Mouse (Mus musculus) myocyte (in vitro differentiated cells): ENCODE data around the gene Olfr309. TPM values are rescaled to one million over a fixed set of nuclear protein-coding genes. Genes with fewer than 3 reads are reported as not detected.
"Not testable (repeated sequence)": the region's sequence is repeated elsewhere in the genome, so short reads cannot be mapped to it uniquely, and the experiment has no call there.

ENCODE experiments used
- H3K27me3 ChIP-seq: one replicate; pipeline ENCODE4 v1.6.1; 2011; ENCODE audit not compliant: control insufficient read depth, insufficient read depth, insufficient read length
- H3K36me3 ChIP-seq: one replicate; pipeline ENCODE4 v1.6.1; 2011; ENCODE audit not compliant: control insufficient read depth, insufficient read depth
- H3K4me2 ChIP-seq: one replicate; pipeline ENCODE4 v1.6.1; 2011; ENCODE audit warnings: low read depth, control low read depth
- H3K4me3 ChIP-seq: one replicate; pipeline ENCODE4 v1.5.1; 2011; ENCODE audit warnings: mild to moderate bottlenecking, control low read depth, moderate library complexity
- H3K79me2 ChIP-seq: one replicate; pipeline ENCODE4 v1.6.1; 2011; ENCODE audit not compliant: control insufficient read depth, insufficient read depth
- H3ac ChIP-seq: one replicate; pipeline ENCODE4 v1.6.1; 2011; ENCODE audit not compliant: control insufficient read depth, insufficient read length
- CEBPB ChIP-seq: IDR thresholded peaks from 2 replicates; pipeline ENCODE4 v1.6.1; 2011; ENCODE audit warnings: mild to moderate bottlenecking, moderate library complexity; ENCODE audit not compliant: poor library complexity, insufficient read depth, severe bottlenecking
- E2F4 ChIP-seq: IDR thresholded peaks from one replicate; pipeline ENCODE4 v1.6.1; 2011; ENCODE audit warnings: mild to moderate bottlenecking, control low read depth, moderate library complexity; ENCODE audit not compliant: insufficient read depth
- MAX ChIP-seq: IDR thresholded peaks from one replicate; pipeline ENCODE4 v1.6.1; 2011; ENCODE audit warnings: low read depth, mild to moderate bottlenecking, control low read depth
- MYOD1 ChIP-seq, 3 experiments: IDR thresholded peaks; one replicate each; pipeline ENCODE4 v1.6.1; 2011; ENCODE audit warnings: control low read depth in 2 of 3, low read depth in 2 of 3, mild to moderate bottlenecking in 2 of 3, moderate library complexity in 1 of 3; ENCODE audit not compliant: insufficient read length in 2 of 3, control insufficient read depth in 1 of 3
- MYOG ChIP-seq, 3 experiments: IDR thresholded peaks; one replicate each; pipeline ENCODE4 v1.6.1; 2011; ENCODE audit warnings: control low read depth in 2 of 3, low read depth in 2 of 3, mild to moderate bottlenecking in 2 of 3; ENCODE audit not compliant: insufficient read length in 2 of 3, control insufficient read depth in 1 of 3, insufficient read depth in 1 of 3
- POLR2A ChIP-seq: IDR thresholded peaks from one replicate; pipeline ENCODE4 v1.6.1; 2011; ENCODE audit warnings: low read depth, mild to moderate bottlenecking, control low read depth, moderate library complexity; ENCODE audit not compliant: insufficient read length
- POLR2AphosphoS2 ChIP-seq: IDR thresholded peaks from one replicate; pipeline ENCODE4 v1.6.1; 2011; ENCODE audit warnings: low read depth, control low read depth; ENCODE audit not compliant: insufficient read length
- REST ChIP-seq: IDR thresholded peaks from one replicate; pipeline ENCODE4 v1.6.1; 2011; ENCODE audit warnings: mild to moderate bottlenecking, control low read depth, moderate library complexity; ENCODE audit not compliant: insufficient read depth, insufficient read length
- SRF ChIP-seq: IDR thresholded peaks from one replicate; pipeline ENCODE4 v1.6.1; 2011; ENCODE audit warnings: low read depth; ENCODE audit not compliant: control insufficient read depth, insufficient read length
- TCF12 ChIP-seq: IDR thresholded peaks from one replicate; pipeline ENCODE4 v1.6.1; 2011; ENCODE audit warnings: mild to moderate bottlenecking, control low read depth; ENCODE audit not compliant: poor library complexity, insufficient read depth, severe bottlenecking
- TCF3 ChIP-seq: IDR thresholded peaks from one replicate; pipeline ENCODE4 v1.6.1; 2011; ENCODE audit warnings: low read depth, control low read depth; ENCODE audit not compliant: insufficient read length
- USF1 ChIP-seq: IDR thresholded peaks from one replicate; pipeline ENCODE4 v1.6.1; 2011; ENCODE audit warnings: low read depth, mild to moderate bottlenecking, control low read depth, moderate library complexity
- polyA plus RNA-seq: library from polyadenylated mRNA; unstranded; fragments of >200 nt; fragmentation: generic; extraction: Trizol; gene quantifications from one replicate; pipeline ENCODE4 v1.2.1, GENCODE M21; 2012; ENCODE audit warnings: missing spikeins

The Olfr309 gene
- not detected for polyA plus RNA-seq

- TF ChIP-seq TCF12 = no peak
- no peak for TF ChIP-seq REST
- no peak for TF ChIP-seq POLR2AphosphoS2
- TF ChIP-seq MYOG (IDR thresholded peaks at IDR 0.05; ENCODE audit: control insufficient read depth in 1 of 3, insufficient read depth in 1 of 3, insufficient read length in 2 of 3, low read depth in 2 of 3) = no peak
- no peak for TF ChIP-seq USF1
- TF ChIP-seq MAX = no peak
- TF ChIP-seq POLR2A = no peak
- TF ChIP-seq TCF3 = no peak
- TF ChIP-seq E2F4 = no peak
- no peak for TF ChIP-seq MYOD1 (IDR thresholded peaks at IDR 0.05; ENCODE audit: control insufficient read depth in 1 of 3, insufficient read length in 2 of 3, low read depth in 2 of 3)
- no peak for TF ChIP-seq SRF
- no peak for TF ChIP-seq CEBPB
Measured at GRCm38 (mm10) chr7:86313608-86314007, at the start of gene Olfr309. TSS of gene Olfr309 (minus strand) at chr7:86313708.

GRCm38 (mm10) chr7:86346296-86346695 is 32.8 kb upstream of the Olfr309 start:
- not testable (repeated sequence) for H3ac ChIP-seq, H3K36me3 ChIP-seq, H3K79me2 ChIP-seq, H3K4me3 ChIP-seq, H3K4me2 ChIP-seq, H3K27me3 ChIP-seq

More at GRCm38 (mm10) chr7:86313608-86314007, at the start of gene Olfr309:
- no peaks in the 10 kb centered on the region for H3K36me3 ChIP-seq
- no peaks in the 10 kb centered on the region for H3K27me3 ChIP-seq
- no peak within 1 kb of the TSS for H3K4me3 ChIP-seq
- H3K79me2 ChIP-seq = no peaks in the 10 kb centered on the region
- no peak within 1 kb of the TSS for H3K4me2 ChIP-seq
- H3ac ChIP-seq = no peak within 1 kb of the TSS

- Histone ChIP-seq H3K79me2 (no peaks in the 10 kb centered on the region), H3K36me3 (no peaks in the 10 kb centered on the region), H3K27me3 (no peaks in the 10 kb centered on the region), H3K4me3 (no peak overlapping the region), H3ac (no peak overlapping the region), H3K4me2 (no peak overlapping the region)
- no peak for TF ChIP-seq MAX
- TF ChIP-seq REST = no peak
- TF ChIP-seq TCF12 = no peak
- no peak for TF ChIP-seq USF1
- TF ChIP-seq E2F4 = no peak
- no peak for TF ChIP-seq POLR2A
- no peak for TF ChIP-seq POLR2AphosphoS2
- no peak for TF ChIP-seq MYOD1 (IDR thresholded peaks at IDR 0.05; ENCODE audit: control insufficient read depth in 1 of 3, insufficient read length in 2 of 3, low read depth in 2 of 3)
- no peak for TF ChIP-seq TCF3
- no peak for TF ChIP-seq SRF
Measured at GRCm38 (mm10) chr7:86344253-86344652, 30.7 kb upstream of the Olfr309 start.

- H3K27me3 ChIP-seq = no peaks in the 10 kb centered on the region
- no peak overlapping the region for H3K4me2 ChIP-seq
- no peaks in the 10 kb centered on the region for H3K36me3 ChIP-seq
- H3K79me2 ChIP-seq = no peaks in the 10 kb centered on the region
- no peak overlapping the region for H3ac ChIP-seq
- no peak overlapping the region for H3K4me3 ChIP-seq
- TF ChIP-seq USF1 (no peak), CEBPB (no peak), TCF3 (no peak), POLR2A (no peak), MYOD1 (IDR thresholded peaks at IDR 0.05; ENCODE audit: control insufficient read depth in 1 of 3, insufficient read length in 2 of 3, low read depth in 2 of 3) (no peak), E2F4 (no peak), REST (no peak), TCF12 (no peak), MAX (no peak), POLR2AphosphoS2 (no peak), MYOG (IDR thresholded peaks at IDR 0.05; ENCODE audit: control insufficient read depth in 1 of 3, insufficient read depth in 1 of 3, insufficient read length in 2 of 3, low read depth in 2 of 3) (no peak), SRF (no peak)
Measured at GRCm38 (mm10) chr7:86342881-86343565, 29.5 kb upstream of the Olfr309 start.

- no peak within 1 kb of the TSS for H3K4me3 ChIP-seq
- H3K27me3 ChIP-seq = no peaks in the 10 kb centered on the region
- H3K79me2 ChIP-seq = no peaks in the 10 kb centered on the region
- H3K36me3 ChIP-seq = no peaks in the 10 kb centered on the region
- TF ChIP-seq E2F4 (no peak), MAX (no peak), SRF (no peak), MYOG (IDR thresholded peaks at IDR 0.05; ENCODE audit: control insufficient read depth in 1 of 3, insufficient read depth in 1 of 3, insufficient read length in 2 of 3, low read depth in 2 of 3) (no peak), POLR2A (no peak), TCF12 (no peak), USF1 (no peak), TCF3 (no peak), REST (no peak), CEBPB (no peak), MYOD1 (IDR thresholded peaks at IDR 0.05; ENCODE audit: control insufficient read depth in 1 of 3, insufficient read length in 2 of 3, low read depth in 2 of 3) (no peak), POLR2AphosphoS2 (no peak)
- no peak within 1 kb of the TSS for H3ac ChIP-seq
- no peak within 1 kb of the TSS for H3K4me2 ChIP-seq
Measured at GRCm38 (mm10) chr7:86337486-86337885, 24.0 kb upstream of the Olfr309 start, which contains the start of gene Olfr307. TSS of gene Olfr307 (minus strand) at chr7:86337586.
